Mouse (Mus musculus) CH12.LX (cell line): ENCODE measurements at regions not wholly inside any gene's neighbourhood (a gene's known extent, or its start where the extent isn't known, plus 50 kb on each side); places are given as distances from the start of the nearest gene placed in this dataset.

ENCODE experiments used
- BHLHE40 ChIP-seq: IDR thresholded peaks from 2 replicates; pipeline ENCODE4 v1.6.1; 2011; ENCODE audit warnings: mild to moderate bottlenecking, low read depth, low read length, improper control_type of control experiment
- CTCF ChIP-seq, 2 experiments: IDR thresholded peaks in 1 of 2; conservative IDR thresholded peaks in 1 of 2; 2 replicates each; pipeline ENCODE4 v1.5.1; 2011 to 2012; ENCODE audit warnings: low read depth in 2 of 2, low read length in 2 of 2, improper control_type of control experiment in 1 of 2, inconsistent platforms in 1 of 2, mild to moderate bottlenecking in 1 of 2, moderate library complexity in 1 of 2
- EP300 ChIP-seq: IDR thresholded peaks from 2 replicates; pipeline ENCODE4 v1.6.1; 2011; ENCODE audit warnings: low read length, improper control_type of control experiment
- ETS1 ChIP-seq: conservative IDR thresholded peaks from 2 replicates; pipeline ENCODE4 v1.6.1; 2012; ENCODE audit warnings: low read depth, mild to moderate bottlenecking, inconsistent platforms, low read length, improper control_type of control experiment, moderate library complexity
- HCFC1 ChIP-seq: IDR thresholded peaks from 2 replicates; pipeline ENCODE4 v1.6.1; 2012; ENCODE audit warnings: low read depth, mild to moderate bottlenecking, inconsistent platforms, low read length, improper control_type of control experiment
- JUN ChIP-seq: IDR thresholded peaks from 2 replicates; pipeline ENCODE4 v1.6.1; 2011; ENCODE audit warnings: low read depth, mild to moderate bottlenecking, low read length, improper control_type of control experiment, moderate library complexity; ENCODE audit not compliant: insufficient read depth
- JUND ChIP-seq: conservative IDR thresholded peaks from 2 replicates; pipeline ENCODE4 v1.6.1; 2011; ENCODE audit warnings: low read depth, low read length, improper control_type of control experiment
- MEF2A ChIP-seq: IDR thresholded peaks from 2 replicates; pipeline ENCODE4 v1.6.1; 2014; ENCODE audit warnings: low read depth, mild to moderate bottlenecking, inconsistent platforms, low read length, improper control_type of control experiment, borderline replicate concordance
- MYC ChIP-seq: IDR thresholded peaks from 2 replicates; pipeline ENCODE4 v1.6.1; 2011; ENCODE audit warnings: low read depth, mild to moderate bottlenecking, improper control_type of control experiment, low read length
- POLR2A ChIP-seq: IDR thresholded peaks from 2 replicates; pipeline ENCODE4 v1.6.1; 2011; ENCODE audit warnings: low read depth, mild to moderate bottlenecking, improper control_type of control experiment, low read length
- UBTF ChIP-seq: IDR thresholded peaks from 2 replicates; pipeline ENCODE4 v1.6.1; 2012; ENCODE audit warnings: low read depth, mild to moderate bottlenecking, inconsistent platforms, low read length, improper control_type of control experiment, moderate library complexity
- USF1 ChIP-seq: IDR thresholded peaks from 2 replicates; pipeline ENCODE4 v1.6.1; 2014; ENCODE audit warnings: low read depth, mild to moderate bottlenecking, inconsistent platforms, low read length, improper control_type of control experiment
- USF2 ChIP-seq: conservative IDR thresholded peaks from 2 replicates; pipeline ENCODE4 v1.6.1; 2011; ENCODE audit warnings: low read depth, low read length, improper control_type of control experiment

DNA sequence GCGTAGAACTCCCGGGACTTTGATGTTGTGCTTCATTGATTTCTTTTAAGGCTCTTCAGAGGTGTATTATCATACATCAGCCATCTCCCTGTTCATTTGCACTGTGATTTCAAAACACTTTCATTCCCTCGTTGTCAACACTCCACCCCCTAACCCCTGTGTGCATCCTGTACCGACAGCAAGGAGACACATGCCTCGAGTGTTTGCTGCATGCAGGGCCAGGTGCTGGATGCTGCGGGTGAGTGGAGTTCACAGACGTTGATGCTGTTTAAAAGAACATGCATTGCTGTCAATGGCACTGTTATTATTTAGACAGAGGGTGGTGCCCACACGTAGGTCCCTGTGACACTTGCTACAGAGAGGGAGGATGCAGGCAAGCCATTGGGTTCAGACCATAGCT, 290.0 kb upstream of the Eef2kmt start:
- TF ChIP-seq MEF2A (no peak), CTCF (conservative IDR thresholded peaks at IDR 0.05 in 1 of 2, IDR thresholded peaks at IDR 0.05 in 1 of 2; ENCODE audit: low read depth in 2 of 2, low read length in 2 of 2) (no peak), ETS1 (no peak), POLR2A (no peak), USF1 (no peak), USF2 (no peak), EP300 (no peak), BHLHE40 (no peak), JUND (no peak), HCFC1 (no peak), MYC (no peak), UBTF (no peak), JUN (no peak)
